Mouse (Mus musculus): ENCODE measurements around the gene Lsamp. TPM values are rescaled to one million over a fixed set of nuclear protein-coding genes. Genes with fewer than 3 reads are reported as not detected.

Lsamp gene
- polyA plus RNA-seq, 1 experiment from 2014 or later: 0.04 TPM

DNA sequence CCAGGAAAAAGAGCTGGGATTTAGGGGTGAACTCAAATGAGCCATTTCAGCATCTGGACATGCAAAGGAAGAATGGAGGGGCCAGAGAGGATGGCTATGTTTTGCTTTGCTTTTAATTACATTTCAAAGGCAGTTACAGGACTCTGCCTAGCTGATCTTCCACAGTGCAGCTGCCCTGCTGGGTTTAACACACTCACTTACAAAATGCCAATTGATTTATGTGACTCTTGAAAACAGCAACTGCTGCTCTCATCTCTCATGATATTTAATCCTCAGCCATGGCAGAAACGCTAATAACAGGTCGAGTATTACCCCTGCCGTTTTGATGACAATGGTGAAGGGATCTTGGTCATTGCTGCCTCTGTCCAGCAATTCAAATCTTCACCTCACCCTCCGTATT, 2139.7 kb downstream of the Lsamp start:
- H3K4me3 ChIP-seq (ENCODE audit: low read depth, low read length): no peak overlapping the region
- no peaks in the 10 kb centered on the region for H3K9me3 ChIP-seq (ENCODE audit: low read length)
- TF ChIP-seq EP300 (IDR thresholded peaks at IDR 0.05; ENCODE audit: low read depth): no peak
- TF ChIP-seq CTCF (IDR thresholded peaks at IDR 0.05; ENCODE audit: low read depth): no peak
- no peaks in the 10 kb centered on the region for H3K36me3 ChIP-seq (replicated peaks; ENCODE audit: insufficient read depth, low read length)
- no peak overlapping the region for H3K9ac ChIP-seq (replicated peaks)
- H3K27ac ChIP-seq (ENCODE audit: low read depth): no peak overlapping the region
- no peaks in the 10 kb centered on the region for H3K4me1 ChIP-seq (ENCODE audit: insufficient read depth)
- ATAC-seq: no peak
- no peaks in the 10 kb centered on the region for H3K27me3 ChIP-seq (ENCODE audit: insufficient read depth, low read length)
- 65% methylated on average over 4 of the region's 4 CpGs for WGBS (ENCODE audit: insufficient replicate concordance)
- DNase-seq: no peak
- no peak overlapping the region for H3K4me2 ChIP-seq (ENCODE audit: low read depth, low read length)

DNA sequence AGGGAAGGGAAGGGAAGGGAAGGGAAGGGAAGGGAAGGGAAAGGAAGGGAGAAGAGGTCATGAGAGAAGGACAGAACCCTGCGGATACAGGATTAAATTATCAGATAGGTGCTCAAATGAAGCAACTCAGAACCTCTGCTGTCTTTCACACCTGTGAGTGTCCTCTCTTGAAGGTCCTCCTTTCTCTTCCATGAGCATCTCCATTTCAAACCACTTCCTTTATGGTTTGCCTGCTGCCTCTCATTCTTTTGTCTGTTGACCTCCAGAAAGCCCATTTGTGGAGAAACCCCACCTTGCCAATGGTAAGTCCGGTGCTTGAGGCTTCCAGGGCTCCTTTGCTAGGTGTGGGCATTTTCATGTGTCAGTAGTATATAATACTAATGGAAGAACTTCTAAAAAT, 2141.9 kb downstream of the Lsamp start:
- no peaks in the 10 kb centered on the region for H3K4me1 ChIP-seq (ENCODE audit: insufficient read depth)
- no peak for DNase-seq
- no peaks in the 10 kb centered on the region for H3K36me3 ChIP-seq (replicated peaks; ENCODE audit: insufficient read depth, low read length)
- H3K9ac ChIP-seq (replicated peaks): no peak overlapping the region
- no peaks in the 10 kb centered on the region for H3K27me3 ChIP-seq (ENCODE audit: insufficient read depth, low read length)
- 73% methylated on average over 2 of the region's 2 CpGs for WGBS (ENCODE audit: insufficient replicate concordance)
- H3K4me2 ChIP-seq (ENCODE audit: low read depth, low read length): no peak overlapping the region
- no peak overlapping the region for H3K27ac ChIP-seq (ENCODE audit: low read depth)
- TF ChIP-seq EP300 (IDR thresholded peaks at IDR 0.05; ENCODE audit: low read depth): no peak
- TF ChIP-seq CTCF (IDR thresholded peaks at IDR 0.05; ENCODE audit: low read depth): no peak
- no peak for ATAC-seq
- no peak overlapping the region for H3K4me3 ChIP-seq (ENCODE audit: low read depth, low read length)
- no peaks in the 10 kb centered on the region for H3K9me3 ChIP-seq (ENCODE audit: low read length)

DNA sequence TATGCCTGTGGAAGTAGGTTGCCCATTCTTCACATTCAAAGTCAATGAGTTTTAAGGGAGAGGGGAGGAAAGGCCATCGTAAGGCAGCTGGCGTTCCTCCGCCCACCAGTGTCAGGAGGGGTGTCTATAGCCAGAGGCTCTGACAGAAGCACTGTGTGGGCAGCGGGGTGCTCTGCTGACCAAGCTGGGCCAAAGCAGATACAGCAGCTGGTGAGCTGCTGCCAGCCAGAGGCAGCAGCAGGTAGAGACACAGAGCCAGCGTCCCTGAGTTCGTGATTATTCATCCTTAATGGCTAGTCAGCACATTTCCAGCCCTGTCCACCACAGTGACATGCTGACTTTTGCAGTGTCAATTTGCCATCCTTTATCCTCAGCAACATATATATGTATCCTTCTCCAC, 2163.0 kb downstream of the Lsamp start:
- Histone ChIP-seq H3K9ac (replicated peaks) (no peak overlapping the region), H3K4me2 (ENCODE audit: low read depth, low read length) (no peak overlapping the region), H3K4me1 (ENCODE audit: insufficient read depth) (no peaks in the 10 kb centered on the region), H3K4me3 (ENCODE audit: low read depth, low read length) (no peak overlapping the region), H3K27ac (ENCODE audit: low read depth) (no peak overlapping the region), H3K36me3 (replicated peaks; ENCODE audit: insufficient read depth, low read length) (no peaks in the 10 kb centered on the region), H3K9me3 (ENCODE audit: low read length) (no peaks in the 10 kb centered on the region), H3K27me3 (ENCODE audit: insufficient read depth, low read length) (no peaks in the 10 kb centered on the region)
- no peak for DNase-seq
- 67% methylated on average over 6 of the region's 6 CpGs for WGBS (ENCODE audit: insufficient replicate concordance)
- ATAC-seq: no peak
- TF ChIP-seq CTCF (IDR thresholded peaks at IDR 0.05; ENCODE audit: low read depth) (no peak), EP300 (IDR thresholded peaks at IDR 0.05; ENCODE audit: low read depth) (no peak)

DNA sequence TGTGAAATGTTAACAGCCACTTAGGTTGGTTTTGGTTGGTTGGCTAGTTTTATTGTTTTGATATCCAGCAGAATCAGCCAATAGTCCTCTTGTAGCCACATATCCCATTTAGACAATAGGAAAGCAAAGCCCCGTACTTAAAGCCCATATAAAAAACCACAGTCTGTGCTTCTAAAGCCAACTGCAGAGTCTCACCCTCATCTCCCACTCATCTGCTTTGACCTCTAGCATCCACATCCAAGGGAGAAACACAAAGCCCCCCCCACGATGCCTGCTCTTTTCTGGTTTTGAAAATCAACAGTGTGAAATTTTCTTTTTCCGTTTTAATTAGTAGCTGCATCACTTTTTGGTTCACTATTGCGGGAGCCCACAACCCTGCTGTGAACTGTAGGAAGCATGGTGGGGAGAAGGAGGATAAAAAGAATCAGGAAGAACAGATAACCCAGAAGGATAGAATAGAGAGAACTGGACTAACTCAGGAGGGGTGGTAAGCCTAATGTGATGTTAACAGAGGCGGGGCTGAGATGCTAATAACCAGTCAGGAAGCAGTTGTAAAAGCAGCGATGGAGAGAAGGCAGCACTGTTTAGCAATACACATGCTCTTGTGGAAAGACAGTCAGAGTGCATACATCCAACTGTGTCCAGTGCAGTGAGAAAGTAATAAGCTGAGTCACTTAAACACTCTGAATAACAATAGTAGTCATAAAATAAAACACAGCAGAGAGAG, 2165.2 kb downstream of the Lsamp start:
- Histone ChIP-seq H3K36me3 (replicated peaks; ENCODE audit: insufficient read depth, low read length) (no peaks in the 10 kb centered on the region), H3K9ac (replicated peaks) (no peak overlapping the region), H3K4me3 (ENCODE audit: low read depth, low read length) (no peak overlapping the region), H3K27ac (ENCODE audit: low read depth) (no peak overlapping the region), H3K9me3 (ENCODE audit: low read length) (no peaks in the 10 kb centered on the region), H3K27me3 (ENCODE audit: insufficient read depth, low read length) (no peaks in the 10 kb centered on the region), H3K4me1 (ENCODE audit: insufficient read depth) (no peaks in the 10 kb centered on the region), H3K4me2 (ENCODE audit: low read depth, low read length) (no peak overlapping the region)
- 65% methylated on average over 6 of the region's 6 CpGs for WGBS (ENCODE audit: insufficient replicate concordance)
- TF ChIP-seq CTCF (IDR thresholded peaks at IDR 0.05; ENCODE audit: low read depth): no peak
- no peak for TF ChIP-seq EP300 (IDR thresholded peaks at IDR 0.05; ENCODE audit: low read depth)
- no peak for DNase-seq
- ATAC-seq: no peak

DNA sequence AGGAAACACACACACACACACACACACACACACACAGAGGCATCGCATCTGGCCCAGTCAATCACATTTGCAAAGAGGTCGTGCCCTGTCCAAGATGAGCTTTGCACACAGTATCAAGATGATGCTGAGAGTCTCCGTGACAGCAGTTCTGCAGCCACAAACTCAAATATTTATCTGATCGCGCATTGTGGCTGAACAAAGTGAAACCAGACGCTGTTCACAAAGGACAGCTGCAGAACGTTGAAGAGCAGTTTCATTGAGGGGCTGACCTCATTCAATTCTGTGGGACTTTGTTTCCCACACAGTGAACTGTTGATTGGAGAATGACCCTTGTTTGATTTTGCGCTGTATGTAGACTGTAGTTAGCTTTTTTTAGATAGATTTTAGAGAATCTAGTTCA, 2168.5 kb downstream of the Lsamp start:
- 47% methylated on average over 8 of the region's 8 CpGs for WGBS (ENCODE audit: insufficient replicate concordance)
- no peak for ATAC-seq
- H3K4me2 ChIP-seq (ENCODE audit: low read depth, low read length): no peak overlapping the region
- no peak overlapping the region for H3K4me3 ChIP-seq (ENCODE audit: low read depth, low read length)
- no peaks in the 10 kb centered on the region for H3K27me3 ChIP-seq (ENCODE audit: insufficient read depth, low read length)
- H3K4me1 ChIP-seq (ENCODE audit: insufficient read depth): no peaks in the 10 kb centered on the region
- no peaks in the 10 kb centered on the region for H3K36me3 ChIP-seq (replicated peaks; ENCODE audit: insufficient read depth, low read length)
- H3K27ac ChIP-seq (ENCODE audit: low read depth): no peak overlapping the region
- no peaks in the 10 kb centered on the region for H3K9me3 ChIP-seq (ENCODE audit: low read length)
- DNase-seq: no peak
- H3K9ac ChIP-seq (replicated peaks): no peak overlapping the region
- TF ChIP-seq EP300 (IDR thresholded peaks at IDR 0.05; ENCODE audit: low read depth) (no peak), CTCF (IDR thresholded peaks at IDR 0.05; ENCODE audit: low read depth) (no peak)

DNA sequence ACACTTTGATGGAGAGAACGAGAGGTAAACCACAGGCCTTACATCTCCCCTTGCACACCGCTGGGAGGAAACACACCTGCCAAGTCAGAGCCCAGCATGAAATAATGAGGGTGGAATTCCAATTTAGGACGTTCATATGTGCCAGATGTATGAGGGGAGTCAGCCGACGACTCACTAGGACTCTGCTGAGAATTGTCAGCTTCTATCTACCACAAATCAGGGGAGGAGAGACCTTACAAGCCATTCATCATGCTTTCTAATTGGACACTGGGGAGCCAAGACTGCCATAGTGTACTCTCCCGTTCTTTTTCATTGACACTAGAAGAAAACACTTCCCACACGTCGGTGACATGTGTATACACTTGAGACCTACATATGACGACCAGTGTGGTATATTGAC, 2173.7 kb downstream of the Lsamp start:
- H3K27ac ChIP-seq (ENCODE audit: low read depth): no peak overlapping the region
- no peaks in the 10 kb centered on the region for H3K36me3 ChIP-seq (replicated peaks; ENCODE audit: insufficient read depth, low read length)
- H3K4me2 ChIP-seq (ENCODE audit: low read depth, low read length): no peak overlapping the region
- WGBS (ENCODE audit: insufficient replicate concordance): 81% methylated on average over 9 of the region's 9 CpGs
- ATAC-seq (no peak), DNase-seq (no peak)
- H3K27me3 ChIP-seq (ENCODE audit: insufficient read depth, low read length): no peaks in the 10 kb centered on the region
- H3K9me3 ChIP-seq (ENCODE audit: low read length): no peaks in the 10 kb centered on the region
- TF ChIP-seq CTCF (IDR thresholded peaks at IDR 0.05; ENCODE audit: low read depth) (no peak), EP300 (IDR thresholded peaks at IDR 0.05; ENCODE audit: low read depth) (no peak)
- H3K4me1 ChIP-seq (ENCODE audit: insufficient read depth): no peaks in the 10 kb centered on the region
- no peak overlapping the region for H3K4me3 ChIP-seq (ENCODE audit: low read depth, low read length)
- H3K9ac ChIP-seq (replicated peaks): no peak overlapping the region

DNA sequence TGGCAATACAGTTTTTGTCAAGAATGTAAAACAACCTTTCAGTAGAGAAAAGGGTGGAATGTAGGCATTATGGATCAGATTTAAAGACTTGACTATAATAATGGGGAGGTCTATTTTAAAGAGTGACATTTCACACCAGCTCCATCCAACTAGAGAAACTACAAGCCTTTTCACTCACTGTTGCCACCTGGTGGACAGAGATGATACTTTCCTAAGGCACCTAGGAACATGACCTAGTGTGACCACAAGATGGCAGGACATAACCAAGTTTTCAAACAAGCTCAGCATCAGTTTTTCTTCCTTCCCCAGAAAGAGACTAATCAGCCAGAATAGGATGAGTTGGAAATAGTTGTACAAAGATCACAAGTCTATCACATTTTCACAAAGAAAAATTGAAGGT, 2180.8 kb downstream of the Lsamp start:
- no peak for ATAC-seq
- H3K9me3 ChIP-seq (ENCODE audit: low read length): no peaks in the 10 kb centered on the region
- no peak overlapping the region for H3K4me2 ChIP-seq (ENCODE audit: low read depth, low read length)
- DNase-seq: peak; percentile 73
- no peak overlapping the region for H3K4me3 ChIP-seq (ENCODE audit: low read depth, low read length)
- no peaks in the 10 kb centered on the region for H3K36me3 ChIP-seq (replicated peaks; ENCODE audit: insufficient read depth, low read length)
- no peaks in the 10 kb centered on the region for H3K4me1 ChIP-seq (ENCODE audit: insufficient read depth)
- no peaks in the 10 kb centered on the region for H3K27me3 ChIP-seq (ENCODE audit: insufficient read depth, low read length)
- TF ChIP-seq CTCF (IDR thresholded peaks at IDR 0.05; ENCODE audit: low read depth) (peak; percentile 99), EP300 (IDR thresholded peaks at IDR 0.05; ENCODE audit: low read depth) (no peak)
- no peak overlapping the region for H3K27ac ChIP-seq (ENCODE audit: low read depth)
- no peak overlapping the region for H3K9ac ChIP-seq (replicated peaks)
